Mouse (Mus musculus) brown adipose tissue, adult 24 weeks (tissue): ENCODE measurements around the gene Dmd. TPM values are rescaled to one million over a fixed set of nuclear protein-coding genes. Genes with fewer than 3 reads are reported as not detected.
"Not testable (repeated sequence)": the region's sequence is repeated elsewhere in the genome, so short reads cannot be mapped to it uniquely, and the experiment has no call there.

ENCODE experiments used
- H3K27ac ChIP-seq: fragments of 200-500 bp; replicated peaks from 2 replicates; pipeline ENCODE4 v1.5.1; 2012; ENCODE audit warnings: low read depth, mild to moderate bottlenecking, low read length
- H3K4me1 ChIP-seq: fragments of 200-500 bp; 2 replicates; pipeline ENCODE4 v1.6.1; 2012; ENCODE audit warnings: low read length, mixed read lengths; ENCODE audit not compliant: control insufficient read depth, insufficient read depth, insufficient read length
- H3K4me3 ChIP-seq: fragments of 200-500 bp; 2 replicates; pipeline ENCODE4 v1.5.1; 2012; ENCODE audit warnings: low read depth, mild to moderate bottlenecking, low read length, moderate library complexity; ENCODE audit not compliant: insufficient read depth
- polyA plus RNA-seq: library from polyadenylated mRNA; stranded (reverse); fragments of >200 nt; gene quantifications from 2 replicates; pipeline ENCODE4 v1.2.4, GENCODE M21; 2012; ENCODE audit not compliant: missing spikeins, insufficient read depth, insufficient read length

Gene Dmd
- polyA plus RNA-seq, 1 experiment = 5.9 TPM

DNA sequence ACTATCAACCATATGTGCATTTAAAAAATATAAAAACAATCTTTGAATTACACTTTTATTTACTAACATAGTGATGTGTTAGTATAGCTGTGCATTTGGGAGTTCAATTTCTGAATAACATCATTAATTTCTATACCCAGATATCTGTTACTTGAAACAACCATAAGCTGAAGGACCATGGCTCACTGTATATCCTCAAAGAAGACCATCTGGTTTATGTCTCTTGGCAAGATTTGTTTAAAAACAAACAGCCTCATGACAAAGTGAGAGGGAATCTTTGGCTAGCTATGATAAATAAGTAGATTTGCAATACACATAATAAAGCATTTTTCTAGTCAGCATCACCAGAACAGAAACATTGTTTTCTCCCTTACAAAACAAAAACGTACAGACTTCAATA lies 1027.2 kb downstream of the Dmd start:
- Histone ChIP-seq H3K27ac (no peak overlapping the region), H3K4me1 (no peaks in the 10 kb centered on the region), H3K4me3 (no peak overlapping the region)

DNA sequence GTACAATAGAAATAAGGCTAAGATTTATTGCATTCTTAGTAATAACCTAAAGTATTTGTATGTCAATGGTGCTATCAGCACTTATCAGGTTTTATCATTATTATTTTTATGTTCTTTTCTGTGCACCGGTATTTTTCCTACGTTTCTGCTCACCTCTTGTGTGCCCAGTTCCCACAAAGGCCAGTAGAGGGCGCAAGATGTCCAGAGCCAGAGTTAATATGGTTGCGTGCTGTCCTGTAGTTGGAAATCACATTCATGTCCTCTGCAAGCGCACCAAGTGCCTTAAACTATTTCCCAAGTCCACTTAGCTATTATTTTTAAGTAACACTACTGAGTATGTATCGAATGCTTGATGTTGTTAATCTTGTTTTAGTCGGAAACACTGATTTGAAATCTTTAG lies 1052.6 kb downstream of the Dmd start:
- Histone ChIP-seq H3K4me3 (no peak overlapping the region), H3K4me1 (no peaks in the 10 kb centered on the region), H3K27ac (no peak overlapping the region)

DNA sequence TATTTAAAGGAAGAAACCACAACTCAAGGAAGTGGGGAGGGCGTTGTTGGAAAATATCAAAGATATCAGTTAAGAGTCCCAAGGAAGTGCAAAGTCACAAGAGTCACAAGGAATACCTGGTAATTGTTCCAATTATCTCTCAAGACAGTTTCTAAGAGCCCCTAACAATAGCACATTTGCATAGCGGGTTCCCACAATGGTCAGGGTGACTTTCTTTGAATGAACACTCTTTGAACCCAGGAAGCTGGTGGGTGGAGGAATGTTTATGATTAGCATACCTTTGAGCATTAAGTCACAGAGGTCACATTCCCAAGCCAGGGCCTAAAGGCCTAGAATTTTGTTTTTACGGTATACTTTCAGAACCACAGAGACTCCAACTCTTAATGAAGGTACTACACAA lies 1113.8 kb downstream of the Dmd start:
- H3K4me3 ChIP-seq, H3K27ac ChIP-seq, H3K4me1 ChIP-seq: not testable (repeated sequence)

DNA sequence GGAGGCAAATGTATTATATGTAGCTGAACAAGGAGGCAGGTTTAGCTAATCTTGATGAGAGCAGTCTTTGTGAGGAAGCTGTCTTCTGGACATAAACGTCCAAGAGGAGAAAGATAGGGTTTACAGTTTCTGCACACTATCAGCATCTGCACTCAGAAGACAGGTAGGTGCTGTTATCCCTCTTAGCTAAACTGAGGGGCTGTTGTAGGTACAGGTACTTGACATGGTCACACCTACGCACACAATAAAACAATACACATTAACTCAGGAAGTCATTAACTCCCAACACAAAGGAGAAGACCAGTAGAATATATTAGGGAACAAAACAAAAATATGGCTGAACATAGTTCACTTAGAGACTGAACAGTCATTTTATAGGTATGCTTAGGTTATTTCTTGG lies 1217.2 kb downstream of the Dmd start:
- Histone ChIP-seq H3K4me3 (no peak overlapping the region), H3K27ac (no peak overlapping the region), H3K4me1 (no peaks in the 10 kb centered on the region)

DNA sequence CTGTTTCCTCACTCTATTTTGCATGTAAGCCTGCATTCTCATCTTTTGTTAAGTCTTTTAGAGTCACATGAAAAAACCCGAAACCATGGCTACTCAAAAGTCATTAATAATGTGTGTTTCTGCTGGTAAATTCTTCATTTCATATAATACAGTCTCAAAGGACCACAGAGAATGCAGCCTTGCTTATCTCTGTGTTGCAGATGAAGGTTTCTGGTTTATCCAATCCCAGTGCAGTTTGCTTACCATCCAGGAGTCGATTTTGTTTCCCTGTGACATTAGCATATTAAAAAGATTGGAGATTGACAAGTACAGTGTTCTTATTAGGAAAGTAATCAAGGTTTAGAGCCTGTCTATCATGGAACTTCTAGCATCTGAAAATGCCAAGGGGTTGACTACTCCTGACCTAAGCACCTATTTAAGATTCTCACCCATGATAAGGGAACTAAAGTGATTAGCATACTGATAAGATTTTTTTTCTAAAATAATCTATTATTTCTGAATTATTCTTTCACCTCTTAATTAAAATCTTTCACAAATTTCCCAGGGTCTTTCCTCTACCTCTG lies 1292.7 kb downstream of the Dmd start:
- H3K27ac ChIP-seq = no peak overlapping the region
- no peak overlapping the region for H3K4me3 ChIP-seq
- H3K4me1 ChIP-seq = no peaks in the 10 kb centered on the region

DNA sequence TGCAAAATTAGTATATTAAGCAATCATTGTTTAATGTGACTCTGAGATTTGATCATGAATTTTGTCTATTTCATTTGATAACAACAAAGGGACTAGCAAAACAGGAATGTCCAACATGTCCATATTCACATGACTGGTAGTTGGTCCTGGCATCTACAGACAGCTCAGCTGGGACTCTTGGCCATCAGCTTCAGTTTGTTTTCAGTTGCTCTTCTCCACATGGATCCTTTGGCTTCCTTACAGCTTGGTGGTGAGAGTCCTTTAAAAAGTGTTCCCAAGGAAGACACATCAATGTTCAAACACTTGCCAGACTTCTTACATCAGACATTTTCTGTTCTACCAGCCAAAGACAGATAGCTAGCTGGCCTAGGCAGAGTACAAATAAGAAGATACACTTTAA lies 1381.9 kb downstream of the Dmd start:
- Histone ChIP-seq H3K4me3 (no peak overlapping the region), H3K27ac (no peak overlapping the region), H3K4me1 (no peaks in the 10 kb centered on the region)

DNA sequence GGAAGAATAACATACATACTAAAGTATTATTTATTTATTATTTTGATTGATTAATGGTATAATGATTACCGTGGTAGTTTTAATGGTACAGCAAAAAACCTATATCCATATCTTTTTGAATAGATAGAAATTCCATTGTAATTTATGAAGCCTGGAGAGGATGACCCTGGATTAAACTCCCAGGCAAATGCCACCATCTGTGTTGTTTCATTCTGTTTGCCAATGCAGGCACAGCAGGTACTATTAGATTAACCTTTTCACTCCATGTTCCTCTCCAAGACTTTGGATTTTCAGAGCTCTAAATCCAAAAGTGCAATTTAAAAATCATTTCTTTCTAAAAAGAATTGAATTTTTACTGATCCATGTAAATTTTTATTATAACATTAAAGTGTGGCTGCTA lies 1383.5 kb downstream of the Dmd start:
- H3K4me1 ChIP-seq = no peaks in the 10 kb centered on the region
- H3K4me3 ChIP-seq = no peak overlapping the region
- no peak overlapping the region for H3K27ac ChIP-seq

DNA sequence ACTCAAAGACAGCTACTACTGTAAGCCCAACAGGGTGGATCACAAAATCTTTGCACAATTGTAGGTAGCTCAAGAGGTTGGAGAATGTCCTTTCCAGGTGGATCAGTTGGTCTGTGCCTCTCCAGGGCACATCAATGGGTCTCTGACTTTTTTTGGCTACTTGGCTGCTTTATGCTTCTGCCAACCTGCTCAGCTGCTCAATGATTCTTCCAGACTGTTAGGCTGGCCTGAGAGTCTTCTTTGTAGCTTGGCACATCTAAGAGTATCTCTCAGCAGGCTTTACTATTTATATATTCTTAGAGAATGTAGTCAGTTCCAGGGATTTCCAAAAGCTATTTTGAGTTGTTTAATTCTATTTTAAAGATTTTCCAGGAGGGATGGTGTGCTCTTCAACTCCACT lies 1416.3 kb downstream of the Dmd start:
- Histone ChIP-seq H3K4me3 (no peak overlapping the region), H3K4me1 (no peaks in the 10 kb centered on the region), H3K27ac (no peak overlapping the region)

DNA sequence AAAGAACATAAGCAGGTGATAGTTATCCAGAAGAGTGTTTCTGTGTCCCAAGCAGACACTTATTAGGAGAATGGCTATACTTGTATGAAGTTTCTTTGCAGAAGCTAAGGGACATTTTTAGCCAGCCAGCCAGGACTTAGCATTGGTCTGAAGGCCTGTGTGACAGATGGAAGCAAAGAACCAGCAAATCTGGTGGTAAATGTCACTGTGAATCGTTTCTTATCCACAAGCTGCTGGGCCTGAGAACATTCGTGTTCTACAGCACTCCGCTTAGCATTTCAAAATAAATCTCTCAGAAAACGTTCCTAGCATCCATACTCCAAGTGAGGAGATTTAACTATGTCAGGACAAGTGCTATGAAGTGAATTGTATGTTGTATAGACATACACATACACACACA lies 1486.9 kb downstream of the Dmd start:
- Histone ChIP-seq H3K27ac (no peak overlapping the region), H3K4me1 (no peaks in the 10 kb centered on the region), H3K4me3 (no peak overlapping the region)

DNA sequence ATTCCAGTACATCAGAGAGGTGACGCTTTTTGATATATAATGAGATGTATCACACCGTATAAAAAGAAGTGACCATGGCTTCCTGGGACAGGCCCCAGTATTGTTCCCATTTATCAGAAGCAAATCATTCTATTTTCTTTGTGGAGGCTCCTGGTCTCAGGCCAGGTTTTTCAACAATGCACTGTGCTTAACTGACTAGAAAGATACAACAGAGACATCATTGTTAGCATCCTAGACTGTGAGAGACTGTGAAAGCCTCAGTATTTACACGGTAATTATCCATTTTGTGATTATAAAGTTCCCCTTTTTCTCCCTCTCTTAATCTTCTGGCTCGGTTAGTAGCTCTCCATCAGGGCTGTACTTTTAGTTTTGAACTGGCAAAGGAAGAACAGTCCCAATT lies 1487.9 kb downstream of the Dmd start:
- Histone ChIP-seq H3K4me3 (no peak overlapping the region), H3K4me1 (no peaks in the 10 kb centered on the region), H3K27ac (no peak overlapping the region)

DNA sequence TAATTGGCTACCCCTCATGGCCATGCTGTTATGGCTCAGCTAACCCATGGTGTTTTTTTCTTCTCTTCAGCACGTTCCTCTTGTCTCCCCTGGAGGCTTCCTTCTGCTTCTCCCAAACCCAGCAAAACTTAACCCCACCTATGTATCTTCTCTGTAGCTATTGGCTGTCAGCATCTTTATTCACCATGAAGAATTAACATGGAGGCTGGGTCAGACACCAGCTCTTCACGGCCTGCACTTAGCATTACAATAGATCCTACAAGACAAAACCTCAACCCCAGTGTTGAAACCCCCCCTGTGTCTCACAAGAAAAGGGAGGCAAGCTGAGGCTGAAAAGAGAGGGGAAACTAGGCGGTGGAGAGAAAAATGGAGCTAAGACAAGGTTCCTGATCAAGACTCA lies 1494.3 kb downstream of the Dmd start:
- Histone ChIP-seq H3K4me3 (no peak overlapping the region), H3K4me1 (no peaks in the 10 kb centered on the region), H3K27ac (no peak overlapping the region)

DNA sequence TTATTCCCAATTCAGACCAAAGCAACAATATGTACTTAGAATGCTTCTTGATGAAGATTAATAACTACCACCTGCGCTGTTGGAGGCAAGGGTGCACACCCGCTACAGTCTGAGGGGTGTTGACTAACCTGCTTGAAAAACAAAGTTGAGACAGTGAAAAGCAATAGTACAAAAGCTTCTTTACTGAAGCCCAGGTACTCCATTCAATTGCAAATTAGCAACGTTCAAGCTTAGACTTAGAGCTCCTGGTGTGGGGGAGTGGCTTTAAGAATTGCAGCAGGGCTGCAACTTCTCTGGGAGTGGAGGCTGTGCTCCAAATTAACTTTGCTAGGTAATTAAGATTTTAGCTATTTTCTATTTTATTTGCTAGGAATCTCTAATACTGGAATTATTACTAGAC lies 1495.3 kb downstream of the Dmd start:
- Histone ChIP-seq H3K4me3 (no peak overlapping the region), H3K27ac (no peak overlapping the region), H3K4me1 (no peaks in the 10 kb centered on the region)

DNA sequence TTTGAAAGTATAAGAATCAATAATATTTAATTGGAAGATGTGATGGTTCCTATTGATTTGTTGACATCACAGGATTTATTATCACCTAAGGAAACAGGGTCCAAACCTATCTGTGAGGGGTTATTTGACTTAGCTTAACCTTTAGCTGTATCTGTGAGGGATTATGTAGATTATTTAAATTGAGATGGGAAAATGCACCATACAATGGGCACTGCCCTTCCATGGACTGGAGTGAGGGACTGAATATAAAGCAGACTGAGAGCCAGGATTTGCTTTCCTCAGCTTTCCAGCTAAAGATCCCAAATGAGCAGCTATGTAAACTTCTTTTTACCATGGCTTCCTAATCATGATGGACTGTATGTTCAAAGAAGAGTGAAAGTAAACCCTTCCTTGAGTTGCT lies 1496.0 kb downstream of the Dmd start:
- H3K4me3 ChIP-seq = no peak overlapping the region
- no peaks in the 10 kb centered on the region for H3K4me1 ChIP-seq
- H3K27ac ChIP-seq = no peak overlapping the region

DNA sequence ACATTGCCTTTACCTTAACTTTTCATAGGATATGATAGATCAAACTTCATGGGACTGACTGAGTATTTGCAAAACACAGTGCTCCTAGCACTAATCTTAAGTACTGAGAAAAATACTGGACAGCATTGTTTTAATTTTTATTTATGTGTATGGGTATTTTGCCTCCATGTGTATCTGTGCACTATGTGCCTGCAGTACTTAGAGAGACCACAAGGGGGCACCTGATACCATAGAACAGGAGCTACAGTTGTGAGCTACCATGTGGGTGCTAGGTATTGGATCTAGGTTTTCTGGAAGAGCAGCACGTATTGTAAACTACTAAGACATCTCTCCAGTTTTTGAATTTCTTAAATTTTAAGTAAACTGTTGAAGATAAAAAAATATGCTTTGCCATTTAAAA lies 1505.8 kb downstream of the Dmd start:
- Histone ChIP-seq H3K4me1 (no peaks in the 10 kb centered on the region), H3K4me3 (no peak overlapping the region), H3K27ac (no peak overlapping the region)

DNA sequence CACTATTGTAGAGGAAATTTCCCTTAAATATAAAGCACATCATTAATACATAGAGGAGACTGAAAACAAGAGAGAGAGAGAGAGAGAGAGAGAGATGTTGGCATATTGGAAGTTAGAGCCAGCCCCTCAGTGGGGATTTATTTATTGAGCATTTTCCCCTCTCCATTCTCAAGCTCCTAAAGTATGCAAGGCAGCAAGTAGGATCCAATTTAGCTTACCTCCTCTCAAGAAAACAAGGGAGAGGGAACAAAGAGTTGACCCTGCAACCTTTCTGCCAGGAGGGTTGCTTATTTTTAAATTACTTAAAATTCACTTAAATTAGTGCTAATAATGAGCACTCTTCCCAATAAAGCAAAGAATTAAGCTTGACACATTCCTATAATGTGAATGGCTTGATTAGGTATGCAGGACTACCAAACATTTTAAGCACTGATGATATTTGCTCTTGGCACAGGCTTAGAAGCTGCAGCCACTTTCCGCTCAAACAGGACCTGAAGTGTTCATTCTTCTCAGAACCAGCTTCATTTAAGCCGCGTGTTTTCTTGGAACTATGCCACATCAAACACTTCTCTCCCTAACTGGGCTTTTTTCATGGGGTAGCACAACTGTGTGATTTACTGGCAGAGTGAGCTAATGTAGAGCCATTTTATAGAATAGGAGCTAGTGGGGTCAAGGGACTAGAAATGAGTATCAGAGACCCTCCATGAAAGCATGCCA lies 1566.1 kb downstream of the Dmd start:
- no peak overlapping the region for H3K27ac ChIP-seq
- H3K4me3 ChIP-seq = no peak overlapping the region
- no peaks in the 10 kb centered on the region for H3K4me1 ChIP-seq

DNA sequence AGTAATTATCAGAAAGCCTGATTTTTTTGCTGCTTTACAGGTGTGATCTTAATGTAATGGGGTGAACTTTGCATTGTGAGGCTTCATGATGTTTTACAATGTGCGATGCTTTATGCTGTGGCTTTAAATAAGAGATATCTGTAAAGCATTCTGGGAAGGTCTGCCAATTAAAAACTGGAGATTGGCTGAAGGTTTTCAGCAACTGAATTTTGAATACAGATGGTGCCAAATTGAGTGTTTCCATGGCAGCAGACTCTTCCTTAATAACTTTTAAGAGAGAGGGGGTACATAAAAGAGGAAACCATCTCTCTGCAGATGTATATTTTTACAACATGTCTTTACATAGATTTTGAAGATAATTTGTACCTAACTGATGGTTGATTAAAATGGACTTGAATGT lies 1603.3 kb downstream of the Dmd start:
- Histone ChIP-seq H3K27ac (no peak overlapping the region), H3K4me3 (no peak overlapping the region), H3K4me1 (no peaks in the 10 kb centered on the region)
